Mouse (Mus musculus) heart, embryonic 16.5 days (tissue): Measurements from ENCODE around the gene Csnk1d. TPM values are rescaled to one million over a fixed set of nuclear protein-coding genes. Genes with fewer than 3 reads are reported as not detected.
A peak's percentile ranks its signal among the peaks of the same experiment; 100 is the strongest.

Experiments
- ATAC-seq: fragments of 200-750 bp; cut with Nextera tagmentation; replicated peaks from 2 replicates; pipeline ENCODE4 v1.8.0; 2017; ENCODE audit warnings: moderate number of reproducible peaks; ENCODE audit not compliant: insufficient read depth, low FRiP score; ENCODE audit errors: extremely low read depth
- H3K27ac ChIP-seq: fragments of 300-500 bp; sonication (generic); 2 replicates; pipeline ENCODE4 v1.5.1; 2014; ENCODE audit warnings: mild to moderate bottlenecking, low read length, control low read depth, moderate library complexity
- H3K27me3 ChIP-seq: fragments of 300-500 bp; sonication (generic); 2 replicates; pipeline ENCODE4 v1.6.1; 2014; ENCODE audit warnings: low read length, mixed read lengths; ENCODE audit not compliant: control insufficient read depth, insufficient read depth
- H3K36me3 ChIP-seq: fragments of 300-500 bp; sonication (generic); 2 replicates; pipeline ENCODE4 v1.6.1; 2014; ENCODE audit not compliant: control insufficient read depth, insufficient read depth
- H3K4me1 ChIP-seq: fragments of 300-500 bp; sonication (generic); 2 replicates; pipeline ENCODE4 v1.6.1; 2014; ENCODE audit warnings: low read length, mixed read lengths; ENCODE audit not compliant: control insufficient read depth, insufficient read depth
- H3K4me2 ChIP-seq: fragments of 300-500 bp; sonication (generic); 2 replicates; pipeline ENCODE4 v1.6.1; 2014; ENCODE audit warnings: low read depth, mild to moderate bottlenecking, control low read depth, low read length
- H3K4me3 ChIP-seq: fragments of 300-500 bp; sonication (generic); 2 replicates; pipeline ENCODE4 v1.5.1; 2014; ENCODE audit warnings: mild to moderate bottlenecking, control low read depth, low read length
- H3K9ac ChIP-seq: fragments of 300-500 bp; sonication (generic); 2 replicates; pipeline ENCODE4 v1.6.1; 2014; ENCODE audit warnings: low read length, control low read depth
- H3K9me3 ChIP-seq: fragments of 300-500 bp; sonication (generic); replicated peaks from 2 replicates; pipeline ENCODE4 v1.6.1; 2016; ENCODE audit warnings: low read length; ENCODE audit not compliant: control insufficient read depth
- WGBS: fragments of 180-500 bp; shearing (Covaris S2); extraction: QIAGEN DNeasy Blood & Tissue Kit; methylation state at CpG from one replicate; pipeline ENCODE4 v1.1.7; 2014; 5-methylcytosine and 5-hydroxymethylcytosine counted together
- polyA plus RNA-seq: library from polyadenylated mRNA; unstranded; fragments of >200 nt; fragmentation: Nextera tagmentation; extraction: Ambion mirVana; gene quantifications from 2 replicates; pipeline ENCODE4 v1.2.1, GENCODE M21; 2015

Csnk1d gene
- polyA plus RNA-seq, 1 experiment from 2014 or later = 68.8 TPM

DNA sequence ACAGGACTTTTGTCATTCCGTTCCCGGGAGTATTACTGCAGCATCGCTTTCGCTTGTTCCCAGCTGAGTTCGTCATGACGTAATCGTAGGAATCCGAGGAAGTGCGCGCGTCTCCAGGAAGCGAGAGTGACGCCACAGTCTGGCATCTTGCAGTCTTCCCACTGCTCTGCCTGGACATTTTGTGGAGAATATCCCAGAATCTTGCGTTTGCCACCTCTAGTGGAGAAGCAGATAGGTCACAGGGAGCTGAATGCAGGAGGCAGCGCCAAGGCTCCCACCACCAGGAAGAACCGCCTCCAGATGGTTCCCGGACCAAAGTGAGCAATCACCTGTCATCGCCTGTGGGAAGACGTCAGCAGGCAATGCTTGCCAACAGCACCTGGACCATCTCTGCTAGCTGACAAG lies 23.8 kb upstream of the Csnk1d start:
- peak overlapping the region; percentile 40; the same call in 1 of the 2 replicates for H3K27ac ChIP-seq
- peak overlapping the region; percentile 67 for H3K4me2 ChIP-seq
- WGBS = 31% methylated on average over 19 of the region's 19 CpGs
- H3K36me3 ChIP-seq = no peaks in the 10 kb centered on the region
- no peaks in the 10 kb centered on the region for H3K9me3 ChIP-seq
- ATAC-seq = peak; percentile 28
- peaks cover 5% of the 10 kb centered on the region; the same call in 1 of the 2 replicates for H3K4me1 ChIP-seq
- no peaks in the 10 kb centered on the region for H3K27me3 ChIP-seq
- peak overlapping the region; percentile 56 for H3K9ac ChIP-seq
- peak overlapping the region; percentile 47 for H3K4me3 ChIP-seq

DNA sequence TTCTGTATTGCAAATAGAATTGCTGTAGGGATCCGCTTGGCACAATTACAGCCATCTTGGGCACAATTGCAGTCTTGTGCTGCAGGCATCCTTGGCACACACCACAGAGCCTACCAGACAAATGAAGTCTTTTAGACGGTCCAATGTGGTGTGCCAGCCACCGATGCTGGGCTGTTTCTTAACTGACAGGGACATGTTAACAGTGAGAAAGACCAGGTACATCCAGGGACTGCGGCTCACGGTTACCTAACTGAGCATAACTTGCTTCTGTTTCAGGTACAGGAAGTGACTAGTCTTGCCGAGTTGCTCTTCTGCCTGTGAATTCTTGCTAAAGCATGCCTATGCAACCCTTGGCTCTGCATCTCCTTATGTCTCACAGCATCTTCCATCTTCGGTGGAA lies 22.5 kb upstream of the Csnk1d start:
- no peak overlapping the region for H3K4me3 ChIP-seq
- no peak overlapping the region for H3K4me2 ChIP-seq
- no peak for ATAC-seq
- peaks cover 5% of the 10 kb centered on the region; the same call in 1 of the 2 replicates for H3K4me1 ChIP-seq
- no peak overlapping the region for H3K9ac ChIP-seq
- no peak overlapping the region for H3K27ac ChIP-seq
- no peaks in the 10 kb centered on the region for H3K9me3 ChIP-seq
- no peaks in the 10 kb centered on the region for H3K36me3 ChIP-seq
- WGBS = 73% methylated on average over 7 of the region's 7 CpGs
- no peaks in the 10 kb centered on the region for H3K27me3 ChIP-seq

DNA sequence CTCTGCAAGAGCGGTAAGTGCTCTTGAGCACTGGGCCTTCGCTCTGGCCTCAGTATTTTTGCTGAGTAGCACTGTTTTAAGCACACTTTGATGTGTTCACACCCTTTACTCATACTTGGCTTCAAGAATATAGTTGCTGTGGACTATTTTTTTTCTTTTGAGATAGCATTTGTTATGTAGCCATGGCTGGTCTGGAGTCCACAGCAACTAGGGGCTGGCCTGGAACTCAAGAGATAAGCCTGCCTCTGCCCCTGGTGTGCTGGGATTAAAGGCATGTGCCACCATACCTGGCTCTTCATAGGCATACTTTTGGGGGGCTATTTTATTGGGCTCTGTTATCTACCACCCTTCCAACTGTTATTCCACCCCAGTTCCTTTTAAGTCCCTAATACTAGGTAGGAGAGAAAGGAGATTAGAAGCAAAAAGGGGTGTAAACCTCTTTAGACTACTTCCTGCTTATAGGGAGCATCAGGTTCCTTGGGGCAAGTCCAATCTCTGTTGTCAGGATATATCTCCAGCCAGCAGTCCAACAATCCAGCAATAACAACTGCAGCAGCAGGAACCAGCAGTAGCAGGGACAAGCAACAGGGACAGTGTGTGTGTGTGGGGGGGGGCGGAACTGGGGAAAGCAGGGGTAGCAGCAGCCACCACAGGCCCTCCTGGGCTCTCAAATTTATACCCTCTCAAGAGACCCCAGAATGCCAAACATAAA lies 19.1 kb upstream of the Csnk1d start:
- peaks cover 5% of the 10 kb centered on the region; the same call in 1 of the 2 replicates for H3K4me1 ChIP-seq
- ATAC-seq = no peak
- 93% methylated on average over 3 of the region's 3 CpGs for whole genome bisulfite sequencing
- H3K27ac ChIP-seq = no peak overlapping the region
- H3K9me3 ChIP-seq = no peaks in the 10 kb centered on the region
- H3K27me3 ChIP-seq = no peaks in the 10 kb centered on the region
- no peak overlapping the region for H3K9ac ChIP-seq
- no peak overlapping the region for H3K4me2 ChIP-seq
- H3K4me3 ChIP-seq = no peak overlapping the region
- H3K36me3 ChIP-seq = no peaks in the 10 kb centered on the region

DNA sequence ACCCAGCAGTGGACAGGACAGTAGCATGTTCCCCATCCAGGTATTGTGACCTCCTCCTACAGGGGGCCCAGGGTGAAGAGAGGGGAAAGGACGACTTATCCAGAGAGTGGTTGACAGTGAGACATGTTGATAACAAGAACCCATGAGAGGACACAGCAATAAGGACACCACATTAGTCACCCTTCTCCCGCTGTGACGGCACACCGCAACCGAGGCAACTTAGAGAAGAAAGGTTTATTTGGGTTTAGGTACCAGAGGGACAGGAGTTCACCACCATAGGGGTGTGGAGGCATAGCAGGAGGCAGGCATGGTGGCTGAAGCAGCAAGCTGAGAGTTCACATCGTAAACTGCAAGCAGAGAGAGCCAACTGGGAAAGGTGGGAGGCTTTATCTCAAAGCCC lies 15.1 kb upstream of the Csnk1d start:
- H3K9me3 ChIP-seq = no peaks in the 10 kb centered on the region
- no peaks in the 10 kb centered on the region for H3K36me3 ChIP-seq
- H3K4me1 ChIP-seq = peaks cover 5% of the 10 kb centered on the region
- no peak overlapping the region for H3K4me2 ChIP-seq
- ATAC-seq = no peak
- 57% methylated on average over 6 of the region's 6 CpGs for WGBS
- H3K9ac ChIP-seq = no peak overlapping the region
- H3K4me3 ChIP-seq = no peak overlapping the region
- no peaks in the 10 kb centered on the region for H3K27me3 ChIP-seq
- H3K27ac ChIP-seq = no peak overlapping the region

DNA sequence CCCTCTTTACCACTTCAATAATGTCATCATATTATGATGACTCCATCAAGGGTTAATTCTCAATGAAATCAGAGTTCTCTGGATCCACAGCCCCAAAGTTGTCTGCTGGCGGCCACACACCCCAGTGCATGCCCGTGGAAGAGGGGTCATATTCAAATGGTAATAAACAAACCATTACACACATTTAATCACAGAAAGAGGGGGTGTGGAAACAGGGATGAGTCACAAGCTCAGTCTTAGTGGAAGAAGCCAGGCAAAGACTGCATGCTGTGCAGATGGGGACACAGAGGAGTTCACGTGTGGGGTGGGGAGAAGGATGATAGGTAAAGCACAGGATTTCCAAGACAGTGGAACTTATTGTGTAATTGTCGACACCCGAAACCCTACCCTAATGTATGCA lies 13.2 kb upstream of the Csnk1d start:
- Histone ChIP-seq H3K4me2 (no peak overlapping the region), H3K4me1 (peaks cover 5% of the 10 kb centered on the region), H3K27ac (no peak overlapping the region), H3K9me3 (no peaks in the 10 kb centered on the region), H3K27me3 (no peaks in the 10 kb centered on the region), H3K36me3 (no peaks in the 10 kb centered on the region), H3K4me3 (no peak overlapping the region), H3K9ac (no peak overlapping the region)
- ATAC-seq = no peak
- 63% methylated on average over 5 of the region's 5 CpGs for WGBS

DNA sequence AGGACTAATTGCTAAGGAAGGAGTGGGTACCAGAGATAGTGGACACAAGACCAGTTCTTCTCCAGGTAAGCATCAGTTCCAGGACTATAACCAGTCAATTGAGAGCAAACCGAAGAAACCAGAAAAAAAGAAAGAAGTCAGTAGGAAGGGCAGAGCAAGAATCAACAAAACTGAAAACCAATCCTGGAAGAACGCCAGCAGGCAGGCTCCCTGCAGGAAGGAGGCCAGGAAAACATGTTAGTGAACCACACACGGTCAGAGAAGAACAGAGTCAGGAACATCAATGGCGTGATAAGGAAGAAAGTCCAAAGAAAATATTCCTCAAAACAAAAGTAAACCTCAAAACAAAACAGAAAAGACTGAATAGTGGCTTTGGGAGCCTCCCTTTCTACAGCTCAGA lies 10.8 kb upstream of the Csnk1d start:
- H3K4me1 ChIP-seq = peaks cover 5% of the 10 kb centered on the region
- H3K36me3 ChIP-seq = no peaks in the 10 kb centered on the region
- H3K4me2 ChIP-seq = no peak overlapping the region
- H3K9ac ChIP-seq = no peak overlapping the region
- H3K4me3 ChIP-seq = no peak overlapping the region
- H3K9me3 ChIP-seq = no peaks in the 10 kb centered on the region
- H3K27me3 ChIP-seq = no peaks in the 10 kb centered on the region
- no peak overlapping the region for H3K27ac ChIP-seq
- 53% methylated on average over 4 of the region's 4 CpGs for WGBS
- no peak; the same call in 1 of the 2 replicates for ATAC-seq

DNA sequence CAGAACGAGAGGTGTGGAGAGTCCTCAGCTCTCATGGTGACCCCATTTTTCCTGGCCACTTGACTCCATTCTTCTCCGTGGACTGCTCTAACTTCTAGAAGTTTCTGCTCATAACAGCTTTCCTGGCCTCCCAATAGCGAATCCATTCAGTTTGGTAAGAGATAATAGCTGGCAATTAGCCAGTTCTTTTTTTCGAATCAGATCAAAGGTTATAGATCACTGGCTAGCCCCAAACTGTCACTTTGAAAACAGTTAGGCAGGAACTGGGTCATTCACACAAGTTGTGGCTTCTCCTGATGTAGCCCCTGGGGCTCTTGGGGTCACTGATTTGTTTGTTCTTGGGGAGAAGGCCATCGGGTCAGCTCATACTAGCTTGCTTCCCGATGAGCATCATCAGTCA lies 3.6 kb upstream of the Csnk1d start:
- 82% methylated on average over 6 of the region's 6 CpGs for WGBS
- H3K4me1 ChIP-seq = peaks cover 18% of the 10 kb centered on the region
- H3K36me3 ChIP-seq = no peaks in the 10 kb centered on the region
- ATAC-seq = no peak
- H3K9me3 ChIP-seq = no peaks in the 10 kb centered on the region
- no peak overlapping the region for H3K4me2 ChIP-seq
- H3K27me3 ChIP-seq = no peaks in the 10 kb centered on the region
- H3K27ac ChIP-seq = no peak overlapping the region
- no peak overlapping the region for H3K4me3 ChIP-seq
- H3K9ac ChIP-seq = no peak overlapping the region

DNA sequence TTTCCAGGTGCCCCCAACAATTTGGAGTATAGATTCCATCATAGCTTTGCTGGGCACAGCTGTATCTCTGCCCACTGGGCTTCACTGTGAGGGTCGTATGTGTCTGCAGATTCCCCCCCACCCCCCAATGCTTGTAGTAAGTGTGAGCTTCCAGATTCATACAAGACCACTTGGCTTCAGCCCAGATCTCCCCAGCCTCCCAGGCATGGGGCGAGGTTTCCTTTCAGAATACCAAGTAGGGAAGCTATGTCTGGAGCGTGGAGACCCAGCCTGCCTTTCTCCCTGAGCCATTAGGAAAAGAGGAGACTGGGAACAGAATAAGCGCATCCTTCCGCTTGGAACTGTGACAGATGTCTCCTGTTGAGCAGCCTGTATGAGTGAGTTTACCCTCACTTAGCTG lies 2.5 kb upstream of the Csnk1d start:
- ATAC-seq = no peak
- no peaks in the 10 kb centered on the region for H3K36me3 ChIP-seq
- H3K9me3 ChIP-seq = no peaks in the 10 kb centered on the region
- H3K27ac ChIP-seq = no peak overlapping the region
- peaks cover 29% of the 10 kb centered on the region for H3K4me1 ChIP-seq
- H3K9ac ChIP-seq = no peak overlapping the region
- H3K4me3 ChIP-seq = no peak overlapping the region
- H3K4me2 ChIP-seq = no peak overlapping the region
- H3K27me3 ChIP-seq = no peaks in the 10 kb centered on the region
- WGBS = 64% methylated on average over 5 of the region's 5 CpGs

DNA sequence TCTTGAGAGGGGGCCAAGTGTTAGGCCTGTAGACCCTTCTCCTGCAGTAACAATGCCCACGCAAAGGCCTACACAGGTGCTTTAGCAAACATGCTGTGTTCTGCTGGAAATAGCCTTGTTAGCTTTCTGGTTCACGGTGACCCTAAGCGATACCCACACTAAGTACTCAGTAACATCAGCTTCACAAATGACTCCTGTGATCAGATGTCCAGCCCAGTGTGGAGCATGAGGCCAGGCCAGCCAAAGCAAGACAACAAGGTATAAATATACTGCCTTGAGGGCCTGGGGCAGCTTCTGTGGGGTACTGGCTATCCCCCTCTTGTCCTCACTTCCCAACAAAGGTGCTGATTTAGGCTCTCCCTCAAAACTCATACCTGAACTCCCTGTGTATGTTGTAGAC lies 1.9 kb upstream of the Csnk1d start:
- no peak overlapping the region for H3K27ac ChIP-seq
- no peaks in the 10 kb centered on the region for H3K27me3 ChIP-seq
- no peaks in the 10 kb centered on the region for H3K9me3 ChIP-seq
- H3K36me3 ChIP-seq = no peaks in the 10 kb centered on the region
- no peak for ATAC-seq
- no peak overlapping the region for H3K4me3 ChIP-seq
- H3K4me2 ChIP-seq = no peak overlapping the region
- 96% methylated on average over 3 of the region's 3 CpGs for WGBS
- H3K9ac ChIP-seq = no peak overlapping the region
- peaks cover 33% of the 10 kb centered on the region for H3K4me1 ChIP-seq
